7 mouse cellular contexts compared by ENCODE assay signal in the genomic region with DNA sequence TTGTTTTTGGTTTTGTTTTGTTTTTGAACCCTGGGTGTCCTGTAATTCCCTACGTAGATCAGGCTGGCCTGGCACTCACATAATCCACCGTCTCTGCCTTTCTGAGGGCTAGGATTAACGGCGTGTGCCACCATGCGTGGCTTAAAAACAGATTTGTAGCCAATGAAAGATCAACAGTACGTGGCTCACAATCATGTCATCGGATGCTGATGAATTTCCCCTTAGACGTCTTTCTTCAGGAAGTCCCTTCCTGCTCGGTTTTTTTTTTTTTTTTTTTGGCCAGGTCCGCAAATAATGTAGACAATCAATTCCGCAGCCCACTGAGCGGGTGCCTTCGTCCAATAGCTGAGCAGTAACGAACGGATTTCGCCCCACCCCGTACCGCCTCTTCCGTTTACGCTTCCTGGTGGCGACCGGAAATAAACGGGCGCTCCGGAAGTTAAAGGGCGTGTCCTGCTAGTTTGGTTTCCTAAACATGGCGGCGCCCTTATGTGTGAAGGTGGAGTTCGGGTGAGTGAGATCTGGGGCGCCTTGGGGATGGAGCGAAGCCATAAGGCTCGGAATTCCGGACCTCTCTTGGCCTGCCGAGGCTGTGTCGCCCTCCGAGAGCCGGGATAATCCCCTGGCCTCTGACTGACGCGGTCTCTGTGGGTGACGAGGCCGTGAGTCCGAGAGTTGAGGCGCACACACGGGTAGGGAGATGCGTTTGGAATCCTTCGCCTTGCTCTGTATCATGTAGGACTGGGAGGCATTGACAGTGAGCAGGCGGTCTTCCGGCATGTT. TPM values are rescaled to one million over a fixed set of nuclear protein-coding genes. Genes with fewer than 3 reads are reported as not detected.
DNase-seq lines count a peak whose midpoint lies in the region; ATAC-seq lines count a peak whose summit lies in the region.

No protein-coding gene starts in this region.

- H3K4me2 ChIP-seq in intestine, embryonic 15.5 days (replicated peaks): peak overlapping the region; percentile 78

- peak; percentile 97 for DNase-seq in adrenal gland, adult 2 months
- DNase-seq in embryo, embryonic 11.5 days (ENCODE audit: low read depth, low spot score): peak; percentile 93
- peak; percentile 91 to 92 for DNase-seq in gastrocnemius, postnatal 36 days
- peak; percentile 96 to 99 for DNase-seq in left cerebral cortex, postnatal 25 days (ENCODE audit: low spot score in 2 of 2)
- peak; percentile 96 for DNase-seq in midbrain, embryonic 10.5 days (ENCODE audit: low spot score)
- peak; percentile 86 for DNase-seq in right cerebral cortex, postnatal 4 days

- H3K27ac ChIP-seq in intestine, embryonic 15.5 days: peak overlapping the region; percentile 86
- peak overlapping the region; percentile 91 for H3K27ac ChIP-seq in midbrain, embryonic 10.5 days (replicated peaks)

- H3K4me1 ChIP-seq in intestine, embryonic 15.5 days (replicated peaks): peaks cover 10% of the 10 kb centered on the region
- peaks cover 23% of the 10 kb centered on the region for H3K4me1 ChIP-seq in midbrain, embryonic 10.5 days

- WGBS in intestine, embryonic 15.5 days: under 1% methylated on average over 48 of the region's 48 CpGs
- WGBS in midbrain, embryonic 10.5 days: under 1% methylated on average over 48 of the region's 48 CpGs

- H3K36me3 ChIP-seq in intestine, embryonic 15.5 days: no peaks in the 10 kb centered on the region
- peaks cover 30% of the 10 kb centered on the region for H3K36me3 ChIP-seq in midbrain, embryonic 10.5 days

- ATAC-seq in intestine, embryonic 15.5 days: peak; percentile 99

- no peaks in the 10 kb centered on the region for H3K9me3 ChIP-seq in intestine, embryonic 15.5 days
- no peaks in the 10 kb centered on the region; the same call in 1 of the 2 replicates for H3K9me3 ChIP-seq in midbrain, embryonic 10.5 days (replicated peaks)

- H3K4me3 ChIP-seq in intestine, embryonic 15.5 days (replicated peaks): peak overlapping the region; percentile 96
- H3K4me3 ChIP-seq in midbrain, embryonic 10.5 days: peak overlapping the region; percentile 78

- peak overlapping the region; percentile 81 for H3K9ac ChIP-seq in intestine, embryonic 15.5 days

- intact Hi-C loops in gastrocnemius, postnatal 36 days (cut with DNase I): no loop called here
- intact Hi-C loops in left cerebral cortex, postnatal 25 days (cut with DNase I): no loop called here

- no peaks in the 10 kb centered on the region for H3K27me3 ChIP-seq in intestine, embryonic 15.5 days (replicated peaks)
- no peaks in the 10 kb centered on the region for H3K27me3 ChIP-seq in midbrain, embryonic 10.5 days (ENCODE audit: low read depth, poor library complexity, severe bottlenecking)

RNA-seq across cellular contexts. Expression of a gene that starts 7.2 kb away (rescaled TPM):
- total RNA-seq in adrenal gland, adult 2 months (2021): 10 to 100 TPM; 34.0 to 42.8 TPM
- 58.9 and 62.1 TPM in 2 replicates for polyA plus RNA-seq in adrenal gland, adult 2 months (2012; rRNA removed)
- 10 to 100 TPM; 24.0 to 29.2 TPM for total RNA-seq in gastrocnemius, postnatal 36 days (2021)
- polyA plus RNA-seq in intestine, embryonic 15.5 days (2015; fragmentation: Nextera tagmentation; extraction: Ambion mirVana): 23.8 and 26.4 TPM in 2 replicates
- 10 to 100 TPM; 52.5 to 53.9 TPM for total RNA-seq in left cerebral cortex, postnatal 25 days (2021)
- 22.3 TPM in 2 replicates for polyA plus RNA-seq in midbrain, embryonic 10.5 days (2016; fragmentation: Nextera tagmentation; extraction: Ambion mirVana)

RNA-seq across cellular contexts. Expression of a gene that starts 24.7 kb away (rescaled TPM):
- total RNA-seq in adrenal gland, adult 2 months (2021): 10 to 100 TPM; 34.6 to 39.4 TPM
- 40.2 and 49.0 TPM in 2 replicates for polyA plus RNA-seq in adrenal gland, adult 2 months (2012; rRNA removed)
- 1 to 10 TPM; 7.1 to 7.5 TPM for total RNA-seq in gastrocnemius, postnatal 36 days (2021)
- polyA plus RNA-seq in intestine, embryonic 15.5 days (2015; fragmentation: Nextera tagmentation; extraction: Ambion mirVana): 31.8 and 35.2 TPM in 2 replicates
- total RNA-seq in left cerebral cortex, postnatal 25 days (2021): 10 to 100 TPM; 82.2 to 84.1 TPM
- polyA plus RNA-seq in midbrain, embryonic 10.5 days (2016; fragmentation: Nextera tagmentation; extraction: Ambion mirVana): 16.9 and 18.1 TPM in 2 replicates

RNA-seq across cellular contexts. Expression of a gene that starts 38.8 kb away (rescaled TPM):
- 10 to 100 TPM; 39.3 to 42.8 TPM for total RNA-seq in adrenal gland, adult 2 months (2021)
- polyA plus RNA-seq in adrenal gland, adult 2 months (2012; rRNA removed): 25.6 and 30.7 TPM in 2 replicates
- total RNA-seq in gastrocnemius, postnatal 36 days (2021): 10 to 100 TPM; 21.7 to 24.6 TPM
- polyA plus RNA-seq in intestine, embryonic 15.5 days (2015; fragmentation: Nextera tagmentation; extraction: Ambion mirVana): 30.5 and 40.5 TPM in 2 replicates
- 10 to 100 TPM; 39.3 to 44.9 TPM for total RNA-seq in left cerebral cortex, postnatal 25 days (2021)
- 54.2 and 62.4 TPM in 2 replicates for polyA plus RNA-seq in midbrain, embryonic 10.5 days (2016; fragmentation: Nextera tagmentation; extraction: Ambion mirVana)

RNA-seq across cellular contexts. Expression of a gene that starts 39.8 kb away (rescaled TPM):
- 10 to 100 TPM; 20.2 to 21.6 TPM for total RNA-seq in adrenal gland, adult 2 months (2021)
- polyA plus RNA-seq in adrenal gland, adult 2 months (2012; rRNA removed): 191 and 216 TPM in 2 replicates
- 10 to 100 TPM in 1 of 2 experiments, 1 to 10 TPM in 1; 8.1 to 11.2 TPM for total RNA-seq in gastrocnemius, postnatal 36 days (2021)
- 45.7 and 56.6 TPM in 2 replicates for polyA plus RNA-seq in intestine, embryonic 15.5 days (2015; fragmentation: Nextera tagmentation; extraction: Ambion mirVana)
- 10 to 100 TPM; 28.1 to 28.9 TPM for total RNA-seq in left cerebral cortex, postnatal 25 days (2021)
- 48.1 and 48.6 TPM in 2 replicates for polyA plus RNA-seq in midbrain, embryonic 10.5 days (2016; fragmentation: Nextera tagmentation; extraction: Ambion mirVana)

RNA-seq across cellular contexts. Expression of a gene that starts 41.8 kb away (rescaled TPM):
- 10 to 100 TPM in 1 of 2 experiments, 1 to 10 TPM in 1; 5.3 to 19.1 TPM for total RNA-seq in adrenal gland, adult 2 months (2021)
- polyA plus RNA-seq in adrenal gland, adult 2 months (2012; rRNA removed): 25.3 and 26.6 TPM in 2 replicates
- total RNA-seq in gastrocnemius, postnatal 36 days (2021): 1 to 10 TPM; 5.4 to 5.7 TPM
- polyA plus RNA-seq in intestine, embryonic 15.5 days (2015; fragmentation: Nextera tagmentation; extraction: Ambion mirVana): 23.7 and 24.2 TPM in 2 replicates
- total RNA-seq in left cerebral cortex, postnatal 25 days (2021): 1 to 10 TPM; 4.6 to 5.8 TPM
- polyA plus RNA-seq in midbrain, embryonic 10.5 days (2016; fragmentation: Nextera tagmentation; extraction: Ambion mirVana): 39.1 and 42.5 TPM in 2 replicates

Comparison
In these comparisons a context has a peak if more than half of its experiments do, and no peak if none do; other contexts are left out.
1. Peak in every context shown above with its lines: DNase-seq, ATAC-seq, H3K4me3 ChIP-seq and H3K27ac ChIP-seq.
2. RNA of a gene that starts 24.7 kb away (total RNA-seq): 82.2 to 84.1 TPM in left cerebral cortex, postnatal 25 days and 34.6 to 39.4 TPM in adrenal gland, adult 2 months; 7.1 to 7.5 TPM in gastrocnemius, postnatal 36 days; every median in the first group is over 4 times any median in the second.